Mouse (Mus musculus) CH12.LX (cell line): ENCODE results near the gene Serpine2.

Experiments used
- BHLHE40 ChIP-seq: IDR thresholded peaks from 2 replicates; pipeline ENCODE4 v1.6.1; 2011; ENCODE audit warnings: mild to moderate bottlenecking, low read depth, low read length, improper control_type of control experiment
- CHD1 ChIP-seq: IDR thresholded peaks from 2 replicates; pipeline ENCODE4 v1.6.1; 2012; ENCODE audit warnings: low read depth, low read length, improper control_type of control experiment, inconsistent platforms
- CTCF ChIP-seq, 2 experiments: IDR thresholded peaks in 1 of 2; conservative IDR thresholded peaks in 1 of 2; 2 replicates each; pipeline ENCODE4 v1.5.1; 2011 to 2012; ENCODE audit warnings: low read depth in 2 of 2, low read length in 2 of 2, improper control_type of control experiment in 1 of 2, inconsistent platforms in 1 of 2, mild to moderate bottlenecking in 1 of 2, moderate library complexity in 1 of 2
- EP300 ChIP-seq: IDR thresholded peaks from 2 replicates; pipeline ENCODE4 v1.6.1; 2011; ENCODE audit warnings: low read length, improper control_type of control experiment
- GABPA ChIP-seq: IDR thresholded peaks from 2 replicates; pipeline ENCODE4 v1.6.1; 2012; ENCODE audit warnings: low read depth, low read length, improper control_type of control experiment, inconsistent platforms; ENCODE audit not compliant: insufficient replicate concordance
- IRF4 ChIP-seq: IDR thresholded peaks from 2 replicates; pipeline ENCODE4 v1.6.1; 2014; ENCODE audit warnings: low read depth, mild to moderate bottlenecking, inconsistent platforms, low read length, improper control_type of control experiment
- NELFE ChIP-seq: IDR thresholded peaks from 2 replicates; pipeline ENCODE4 v1.6.1; 2011; ENCODE audit warnings: low read depth, low read length, improper control_type of control experiment
- TBP ChIP-seq: conservative IDR thresholded peaks from 2 replicates; pipeline ENCODE4 v1.6.1; 2011; ENCODE audit warnings: low read depth, low read length, improper control_type of control experiment

DNA sequence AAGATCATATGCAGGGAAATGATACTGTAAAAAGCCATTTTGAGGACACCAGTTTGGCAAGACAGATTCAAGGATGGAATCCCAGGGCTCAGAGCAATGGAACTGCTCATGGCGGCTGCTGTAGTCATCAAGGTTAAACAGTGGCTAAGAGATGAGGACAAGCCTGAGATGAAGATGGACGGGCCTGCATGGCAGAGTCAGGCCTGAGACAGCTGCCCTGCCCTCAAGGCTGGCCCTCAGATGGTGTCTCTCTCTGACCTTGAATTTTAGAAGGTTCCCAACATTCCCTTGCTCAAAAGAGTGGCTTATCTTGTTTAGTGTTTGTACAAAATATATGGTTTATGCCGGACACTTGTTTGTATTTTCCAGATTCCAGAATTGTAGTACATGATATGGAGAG, 107.5 kb downstream of the Serpine2 start:
- TF ChIP-seq BHLHE40: no peak
- TF ChIP-seq IRF4: no peak
- TF ChIP-seq EP300: no peak
- TF ChIP-seq CHD1: no peak
- TF ChIP-seq CTCF (conservative IDR thresholded peaks at IDR 0.05 in 1 of 2, IDR thresholded peaks at IDR 0.05 in 1 of 2; ENCODE audit: low read depth in 2 of 2, low read length in 2 of 2): no peak
- TF ChIP-seq TBP: no peak
- TF ChIP-seq NELFE: no peak
- no peak for TF ChIP-seq GABPA
